Mouse (Mus musculus): ENCODE data around the gene Sept9. TPM values are rescaled to one million over a fixed set of nuclear protein-coding genes. Genes with fewer than 3 reads are reported as not detected.

Gene Sept9
- total RNA-seq, 2 experiments from 2014 or later = 65.0 to 69.0 TPM

- peak; percentile 90 to 91 for DNase-seq (ENCODE audit: extremely low spot score in 1 of 2, low spot score in 2 of 2)
- intact Hi-C loops (cut with DNase I) = loop anchor here (1.0 to 5.0 kb wide), 2 partner anchors 120 to 589 kb away; partner anchors contain the start of genes Afmid and Tk1
Observed at GRCm38 (mm10) chr11:117238169-117238568, 38.7 kb downstream of the Sept9 start.

- intact Hi-C loops (cut with DNase I) = loop anchor here (5.0 kb wide), 2 partner anchors 68 to 588 kb away; partner anchors contain the start of genes Afmid and Tk1
- DNase-seq (ENCODE audit: extremely low spot score in 1 of 2, low spot score in 2 of 2) = no peak
Observed at GRCm38 (mm10) chr11:117239617-117240016, 40.2 kb downstream of the Sept9 start.

GRCm38 (mm10) chr11:117240322-117240721 is 40.9 kb downstream of the Sept9 start:
- no peak for DNase-seq (ENCODE audit: extremely low spot score in 1 of 2, low spot score in 2 of 2)
- intact Hi-C loops (cut with DNase I) = loop anchor here (5.0 kb wide), 1 partner anchor 67 kb away; no protein-coding TSS in a partner anchor

GRCm38 (mm10) chr11:117240861-117241738 is 41.6 kb downstream of the Sept9 start:
- intact Hi-C loops (cut with DNase I) = loop anchor here (5.0 kb wide), 1 partner anchor 66 kb away; no protein-coding TSS in a partner anchor
- DNase-seq (ENCODE audit: extremely low spot score in 1 of 2, low spot score in 2 of 2) = no peak

- intact Hi-C loops (cut with DNase I) = loop anchor here (5.0 kb wide), 1 partner anchor 65 kb away; no protein-coding TSS in a partner anchor
Observed at GRCm38 (mm10) chr11:117242339-117243084, 43.1 kb downstream of the Sept9 start.

GRCm38 (mm10) chr11:117243536-117244290 is 44.3 kb downstream of the Sept9 start:
- intact Hi-C loops (cut with DNase I) = loop anchor here (5.0 kb wide), 1 partner anchor 64 kb away; no protein-coding TSS in a partner anchor
- no peak for DNase-seq (ENCODE audit: extremely low spot score in 1 of 2, low spot score in 2 of 2)

More at GRCm38 (mm10) chr11:117242339-117243084, 43.1 kb downstream of the Sept9 start:
- DNase-seq (ENCODE audit: extremely low spot score in 1 of 2, low spot score in 2 of 2) = no peak

GRCm38 (mm10) chr11:117245041-117245725 is 45.7 kb downstream of the Sept9 start:
- intact Hi-C loops (cut with DNase I) = no loop called here

GRCm38 (mm10) chr11:117245846-117246245 is 46.4 kb downstream of the Sept9 start:
- intact Hi-C loops (cut with DNase I) = no loop called here
- DNase-seq (ENCODE audit: extremely low spot score in 1 of 2, low spot score in 2 of 2) = no peak

More at GRCm38 (mm10) chr11:117245041-117245725, 45.7 kb downstream of the Sept9 start:
- no peak for DNase-seq (ENCODE audit: extremely low spot score in 1 of 2, low spot score in 2 of 2)

GRCm38 (mm10) chr11:117246286-117246685 is 46.8 kb downstream of the Sept9 start:
- no peak for DNase-seq (ENCODE audit: extremely low spot score in 1 of 2, low spot score in 2 of 2)
- intact Hi-C loops (cut with DNase I) = no loop called here

- intact Hi-C loops (cut with DNase I) = no loop called here
- DNase-seq (ENCODE audit: extremely low spot score in 1 of 2, low spot score in 2 of 2) = peak in 1 of 2 experiments; percentile 83
Observed at GRCm38 (mm10) chr11:117246981-117247431, 47.5 kb downstream of the Sept9 start.

- DNase-seq (ENCODE audit: extremely low spot score in 1 of 2, low spot score in 2 of 2) = no peak
- intact Hi-C loops (cut with DNase I) = no loop called here
Observed at GRCm38 (mm10) chr11:117247541-117247940, 48.1 kb downstream of the Sept9 start.

- DNase-seq (ENCODE audit: extremely low spot score in 1 of 2, low spot score in 2 of 2) = peak in 1 of 2 experiments; percentile 60
- intact Hi-C loops (cut with DNase I) = no loop called here
Observed at GRCm38 (mm10) chr11:117248734-117249248, 49.3 kb downstream of the Sept9 start.

GRCm38 (mm10) chr11:117249282-117249984 is 50.0 kb downstream of the Sept9 start:
- no peak for DNase-seq (ENCODE audit: extremely low spot score in 1 of 2, low spot score in 2 of 2)
- intact Hi-C loops (cut with DNase I) = no loop called here

GRCm38 (mm10) chr11:117249985-117250928 is 50.8 kb downstream of the Sept9 start:
- DNase-seq (ENCODE audit: extremely low spot score in 1 of 2, low spot score in 2 of 2) = no peak
- intact Hi-C loops (cut with DNase I) = no loop called here

- DNase-seq (ENCODE audit: extremely low spot score in 1 of 2, low spot score in 2 of 2) = no peak
- intact Hi-C loops (cut with DNase I) = no loop called here
Observed at GRCm38 (mm10) chr11:117251755-117252154, 52.3 kb downstream of the Sept9 start.

- no peak for DNase-seq (ENCODE audit: extremely low spot score in 1 of 2, low spot score in 2 of 2)
- intact Hi-C loops (cut with DNase I) = no loop called here
Observed at GRCm38 (mm10) chr11:117252846-117253245, 53.4 kb downstream of the Sept9 start.

All from left cerebral cortex, postnatal 10 days (tissue).